Mouse (Mus musculus) heart, adult 2 months (tissue): Measurements from ENCODE around the gene Nfia.

Experiments used
- CTCF ChIP-seq: fragments of 200-600 bp; IDR thresholded peaks from 2 replicates; pipeline ENCODE4 v1.8.1; 2022; ENCODE audit warnings: antibody characterized with exemption, mild to moderate bottlenecking, moderate library complexity
- EP300 ChIP-seq: fragments of 200-500 bp; IDR thresholded peaks from 2 replicates; pipeline ENCODE4 v1.6.1; 2011; ENCODE audit warnings: low read depth, low read length, control low read depth; ENCODE audit not compliant: insufficient read depth
- POLR2A ChIP-seq: fragments of 200-500 bp; IDR thresholded peaks from 2 replicates; pipeline ENCODE4 v1.6.1; 2011; ENCODE audit warnings: mild to moderate bottlenecking, low read depth, low read length, control low read depth; ENCODE audit not compliant: insufficient read depth

- TF ChIP-seq POLR2A: no peak
- TF ChIP-seq CTCF: no peak
- TF ChIP-seq EP300: no peak
Measured at GRCm38 (mm10) chr4:97730416-97730815, 42.1 kb upstream of the Nfia start.
